Mouse (Mus musculus) erythroid progenitor cell, adult 5-6 weeks (primary cell): ENCODE measurements around the gene Pkd1. TPM values are rescaled to one million over a fixed set of nuclear protein-coding genes. Genes with fewer than 3 reads are reported as not detected.

ENCODE experiments used
- ATAC-seq: replicated peaks from 2 replicates; pipeline ENCODE4 v1.8.0; 2016; ENCODE audit warnings: moderate number of reproducible peaks, mild to moderate bottlenecking, moderate TSS enrichment, inconsistent platforms; ENCODE audit not compliant: poor library complexity, low FRiP score, severe bottlenecking
- total RNA-seq, 2 experiments: library from RNA; stranded (forward) in 1 of 2; stranded (reverse) in 1 of 2; fragments of 150-400 nt in 1 of 2; fragments of 186-747, 209-891 nt in 1 of 2; gene quantifications; 2 replicates each; pipeline versions ENCODE4 v1.2.3 to v1.2.4; 2015 to 2017; ENCODE audit warnings: low replicate concordance in 2 of 2

Pkd1 gene
- total RNA-seq, 2 experiments from 2014 or later = 11.3 to 22.5 TPM

DNA sequence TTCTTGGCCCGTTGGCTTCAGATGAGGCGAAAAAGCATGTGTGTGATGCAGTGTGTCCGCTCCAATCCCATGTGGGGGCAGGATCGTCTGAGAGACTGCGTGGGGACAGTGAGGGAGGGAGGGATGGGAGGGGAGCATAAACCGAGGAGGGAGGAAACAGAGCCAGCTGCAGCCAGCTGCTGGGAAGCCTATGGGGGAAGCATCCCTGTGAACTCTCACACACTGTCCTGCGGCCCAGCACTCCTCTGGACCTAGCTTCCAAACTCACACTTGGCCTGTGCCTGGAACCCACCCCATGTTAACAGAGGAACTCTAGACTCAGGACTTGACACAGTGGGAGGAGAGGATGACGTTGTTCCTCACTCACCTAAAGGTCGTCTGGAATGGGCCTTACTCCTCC is 89.2 kb downstream of the Pkd1 start:
- no peak for ATAC-seq

DNA sequence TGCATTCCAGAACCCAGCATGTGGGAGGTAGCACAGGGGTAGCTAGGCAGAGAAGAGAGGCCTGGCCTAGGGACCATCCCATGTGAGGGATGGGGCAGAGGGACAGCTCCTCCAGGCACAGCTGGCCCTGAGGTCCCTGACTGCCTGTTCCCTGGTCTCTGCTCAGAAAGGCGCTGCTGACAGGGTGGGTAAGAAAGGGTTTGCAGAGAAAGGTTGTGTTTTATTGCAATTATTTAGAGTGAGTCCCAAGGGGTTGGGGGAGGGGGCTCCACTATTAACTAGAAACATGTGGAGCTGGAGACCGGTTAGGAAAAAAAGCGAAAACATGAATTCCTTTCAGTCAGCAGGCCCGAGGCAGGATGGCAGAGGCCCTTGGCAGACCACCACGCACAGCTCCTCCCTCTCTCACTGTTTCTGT is 89.9 kb downstream of the Pkd1 start:
- no peak for ATAC-seq

DNA sequence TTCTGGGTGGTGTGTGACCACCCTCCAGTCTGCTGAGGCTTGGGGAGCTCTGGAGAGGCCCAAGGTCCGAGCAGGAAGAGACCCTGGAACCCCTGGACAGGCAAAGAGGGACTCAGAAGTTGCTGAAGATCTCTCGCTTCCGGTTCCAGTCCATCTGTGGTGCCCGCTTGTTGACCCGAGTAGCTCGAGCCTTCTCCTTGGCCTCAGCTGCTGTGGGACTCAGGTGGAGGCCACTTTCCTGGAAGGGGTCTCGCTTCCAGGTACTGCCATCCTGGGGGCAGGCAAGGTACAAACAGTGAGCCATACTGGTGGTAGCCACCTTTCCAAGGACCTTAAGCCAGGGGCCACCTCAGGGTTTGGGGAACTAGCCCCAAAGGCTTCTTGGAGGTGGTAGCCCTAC is 90.5 kb downstream of the Pkd1 start:
- ATAC-seq = no peak

DNA sequence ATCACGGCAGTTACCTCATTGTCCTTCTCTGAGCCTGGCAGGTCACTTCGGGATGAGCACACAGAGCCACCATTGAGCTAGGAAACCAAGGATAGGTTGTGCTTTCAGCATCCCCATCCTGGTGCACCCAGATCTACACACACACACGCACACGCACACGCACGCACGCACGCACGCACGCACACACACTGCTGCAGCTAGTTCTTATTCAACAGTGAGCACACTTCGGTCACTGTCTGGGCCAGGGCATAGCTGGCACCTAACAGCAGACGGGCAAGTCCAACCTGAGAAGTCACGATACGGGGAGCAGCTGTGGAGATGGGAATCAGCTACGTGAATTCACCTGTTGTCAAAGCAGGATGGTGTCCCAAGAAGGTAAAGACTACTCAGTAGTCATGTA is 90.9 kb downstream of the Pkd1 start:
- no peak for ATAC-seq

DNA sequence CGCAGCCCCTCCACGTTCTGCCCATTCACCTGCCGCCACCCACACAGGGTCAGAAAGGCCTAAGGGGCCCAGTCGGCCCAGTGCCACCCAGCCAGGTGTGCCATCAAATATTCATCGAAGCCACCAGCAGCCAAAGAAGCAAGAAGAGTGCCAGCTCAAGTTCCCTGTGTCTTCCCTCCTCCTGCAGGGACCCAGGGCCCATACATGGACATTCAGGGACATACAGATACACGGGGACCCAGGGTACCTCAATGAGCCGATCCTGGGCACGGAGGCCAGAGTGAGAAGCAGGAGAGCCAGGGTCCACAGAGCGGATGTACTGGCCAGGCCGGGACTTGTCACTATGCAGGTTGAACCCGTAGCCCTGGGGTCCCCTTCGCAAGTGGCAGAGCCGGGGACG is 92.3 kb downstream of the Pkd1 start:
- ATAC-seq = no peak

DNA sequence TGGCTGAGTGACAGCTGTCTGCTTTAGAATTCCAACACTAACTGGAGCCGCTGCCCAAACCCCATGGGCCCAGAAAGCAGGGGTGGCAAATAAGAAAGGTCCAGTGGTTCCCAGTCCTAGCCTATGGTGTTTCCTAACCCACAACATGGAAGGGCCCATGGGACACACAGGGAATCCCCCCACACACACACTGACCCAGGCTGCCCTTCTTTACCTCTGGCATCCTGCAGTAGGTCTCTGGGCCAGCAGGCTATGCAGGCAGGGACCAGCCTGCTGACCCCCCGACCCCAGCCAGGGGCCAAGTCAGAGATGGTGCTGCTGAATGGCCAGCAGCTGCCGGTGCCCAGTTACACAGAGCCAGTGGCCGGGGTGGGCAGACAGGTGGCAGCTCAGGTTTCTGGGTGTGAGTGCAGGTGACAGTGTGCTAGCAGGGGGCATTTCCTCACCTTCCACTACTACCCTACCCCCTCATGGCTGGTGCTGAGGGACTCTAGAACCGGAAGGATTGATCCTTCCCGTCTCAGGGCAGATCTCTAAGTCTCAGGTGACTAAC is 93.2 kb downstream of the Pkd1 start:
- ATAC-seq = no peak

DNA sequence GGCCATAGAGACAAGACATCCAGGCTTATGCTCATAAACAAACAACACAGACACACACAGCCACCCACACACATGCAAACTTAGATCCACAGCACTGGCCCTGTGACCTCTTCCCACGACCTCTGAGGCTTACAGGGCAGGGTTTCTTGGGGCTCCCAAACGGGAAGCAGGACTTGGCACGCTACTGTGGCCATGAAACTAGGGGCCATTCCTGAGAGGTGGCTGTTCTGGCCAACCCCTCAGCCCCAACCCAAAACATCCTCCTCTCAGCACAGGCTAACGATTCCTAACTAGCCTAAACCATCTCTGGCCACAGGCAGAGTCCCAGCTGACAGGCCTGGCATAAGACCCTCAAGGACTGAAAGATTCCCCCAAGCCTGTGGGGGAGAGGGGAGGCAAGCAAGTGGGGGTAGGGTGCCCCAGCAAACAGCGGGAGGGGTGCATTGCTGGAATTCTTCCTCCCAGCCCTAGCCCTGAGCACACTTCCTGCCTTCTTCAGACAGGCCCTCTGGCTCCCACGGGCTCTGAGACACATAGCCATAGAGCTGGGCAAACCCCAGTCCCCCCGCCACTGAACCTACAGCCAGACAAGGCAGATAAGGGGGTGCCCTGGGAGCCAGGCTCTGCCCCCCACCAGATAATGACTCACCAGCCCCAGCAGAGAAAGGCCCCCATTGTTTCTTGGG is 94.5 kb downstream of the Pkd1 start:
- no peak for ATAC-seq

DNA sequence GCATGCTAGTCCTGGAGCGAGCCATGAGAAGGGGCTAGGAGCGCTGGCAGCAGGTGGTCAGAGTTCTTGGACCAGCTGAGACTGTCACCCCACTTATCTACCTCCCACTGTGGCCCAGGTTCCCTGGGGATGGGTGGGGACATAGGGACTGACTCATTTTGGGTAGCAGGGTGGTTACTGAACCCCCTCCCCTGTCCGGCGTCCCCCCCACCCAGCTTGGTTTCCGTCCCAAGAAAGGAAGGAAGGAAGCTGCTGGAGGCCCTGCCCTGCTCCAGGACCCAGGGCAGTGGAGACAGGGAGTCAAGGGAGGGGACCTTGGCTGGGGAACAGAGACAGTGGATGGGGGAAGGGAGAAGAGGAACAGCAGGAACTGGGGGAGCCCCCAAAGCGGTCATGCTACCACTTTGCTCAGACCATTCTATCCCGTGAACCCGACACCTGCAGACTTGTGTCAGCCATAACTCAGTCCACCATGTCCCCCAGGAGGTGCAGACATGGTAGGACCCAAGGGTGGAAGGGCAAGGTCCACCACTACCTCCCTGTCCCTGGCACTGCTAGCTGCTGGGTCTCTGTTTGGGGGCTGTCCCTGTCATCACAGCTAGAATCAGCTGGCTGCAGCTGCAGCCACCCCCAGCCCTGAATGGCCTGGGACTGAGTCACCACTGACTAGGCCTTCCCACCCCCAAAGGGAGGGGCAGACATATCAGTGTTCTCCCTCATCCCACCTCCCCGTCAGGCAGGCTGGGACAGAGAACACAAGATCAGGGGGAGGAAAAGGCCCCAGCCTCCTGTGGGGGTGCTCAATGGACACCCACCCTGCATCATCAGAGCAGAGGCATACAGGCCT is 95.5 kb downstream of the Pkd1 start:
- ATAC-seq = no peak

DNA sequence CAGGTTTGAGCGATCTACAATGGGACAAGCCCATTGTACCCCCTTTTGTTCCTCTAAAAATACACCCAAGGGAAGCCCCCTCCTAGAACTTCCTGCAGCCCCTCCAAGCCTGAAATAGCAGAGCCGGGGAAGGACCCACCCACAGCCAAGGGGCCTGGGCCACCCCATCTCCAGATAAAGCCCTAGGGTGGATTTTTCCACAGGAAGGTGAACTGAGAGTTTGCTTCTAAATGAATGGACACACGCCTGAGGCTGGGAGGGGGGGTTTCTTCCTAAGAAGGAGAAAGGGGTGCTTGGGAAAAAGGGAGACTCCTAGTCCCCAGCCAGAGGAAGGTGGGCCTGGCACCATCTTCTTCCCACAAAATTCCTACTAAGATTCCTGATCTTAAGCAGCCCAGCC is 96.3 kb downstream of the Pkd1 start:
- ATAC-seq = no peak

Other genes with a start within 250 kb of the Pkd1 start
- gene Abca17, start 198.8 kb upstream of the Pkd1 start, total RNA-seq (2015; ENCODE audit: low replicate concordance) = not detected in 2 replicates
- not detected in 2 replicates for gene Abca17, start 198.8 kb upstream of the Pkd1 start, total RNA-seq (2017; ENCODE audit: low replicate concordance)
- 38.9 and 43.2 TPM in 2 replicates for gene Abca3, start 197.9 kb upstream of the Pkd1 start, total RNA-seq (2015; ENCODE audit: low replicate concordance)
- gene Abca3, start 197.9 kb upstream of the Pkd1 start, total RNA-seq (2017; ENCODE audit: low replicate concordance) = 45.6 and 46.2 TPM in 2 replicates
- 78.6 and 100 TPM in 2 replicates for gene Rnps1, start 135.3 kb upstream of the Pkd1 start, total RNA-seq (2015; ENCODE audit: low replicate concordance)
- 62.5 and 72.1 TPM in 2 replicates for gene Rnps1, start 135.3 kb upstream of the Pkd1 start, total RNA-seq (2017; ENCODE audit: low replicate concordance)
- 4.3 and 16.8 TPM in 2 replicates for gene Eci1, start 123.2 kb upstream of the Pkd1 start, total RNA-seq (2015; ENCODE audit: low replicate concordance)
- 6.2 TPM in 1 of 2 replicates, not detected in the other for gene Eci1, start 123.2 kb upstream of the Pkd1 start, total RNA-seq (2017; ENCODE audit: low replicate concordance)
- gene Dnase1l2, start 106.7 kb upstream of the Pkd1 start, total RNA-seq (2015; ENCODE audit: low replicate concordance) = 4.6 and 9.0 TPM in 2 replicates
- gene Dnase1l2, start 106.7 kb upstream of the Pkd1 start, total RNA-seq (2017; ENCODE audit: low replicate concordance) = 1.2 and 4.0 TPM in 2 replicates
- 34.8 and 64.5 TPM in 2 replicates for gene E4f1, start 79.5 kb upstream of the Pkd1 start, total RNA-seq (2015; ENCODE audit: low replicate concordance)
- 24.8 and 28.7 TPM in 2 replicates for gene E4f1, start 79.5 kb upstream of the Pkd1 start, total RNA-seq (2017; ENCODE audit: low replicate concordance)
- 28.1 and 48.6 TPM in 2 replicates for gene Pgp, start 79.4 kb upstream of the Pkd1 start, total RNA-seq (2015; ENCODE audit: low replicate concordance)
- 35.8 and 43.4 TPM in 2 replicates for gene Pgp, start 79.4 kb upstream of the Pkd1 start, total RNA-seq (2017; ENCODE audit: low replicate concordance)
- gene Bricd5, start 76.0 kb upstream of the Pkd1 start, total RNA-seq (2015; ENCODE audit: low replicate concordance) = not detected in 2 replicates
- 2.1 TPM in 1 of 2 replicates, not detected in the other for gene Bricd5, start 76.0 kb upstream of the Pkd1 start, total RNA-seq (2017; ENCODE audit: low replicate concordance)
- gene Mlst8, start 70.8 kb upstream of the Pkd1 start, total RNA-seq (2015; ENCODE audit: low replicate concordance) = 6.5 and 27.7 TPM in 2 replicates
- 16.8 and 20.5 TPM in 2 replicates for gene Mlst8, start 70.8 kb upstream of the Pkd1 start, total RNA-seq (2017; ENCODE audit: low replicate concordance)
- gene Caskin1, start 61.2 kb upstream of the Pkd1 start, total RNA-seq (2015; ENCODE audit: low replicate concordance) = not detected in 2 replicates
- gene Caskin1, start 61.2 kb upstream of the Pkd1 start, total RNA-seq (2017; ENCODE audit: low replicate concordance) = not detected in 2 replicates
- gene Traf7, start 21.9 kb upstream of the Pkd1 start, total RNA-seq (2015; ENCODE audit: low replicate concordance) = 49.0 and 54.1 TPM in 2 replicates
- gene Traf7, start 21.9 kb upstream of the Pkd1 start, total RNA-seq (2017; ENCODE audit: low replicate concordance) = 73.9 and 83.1 TPM in 2 replicates
- 1.1 TPM in 1 of 2 replicates, not detected in the other for gene Rab26, start 15.6 kb upstream of the Pkd1 start, total RNA-seq (2015; ENCODE audit: low replicate concordance)
- not detected in 2 replicates for gene Rab26, start 15.6 kb upstream of the Pkd1 start, total RNA-seq (2017; ENCODE audit: low replicate concordance)
- gene Tsc2, start 82.8 kb downstream of the Pkd1 start, total RNA-seq (2015; ENCODE audit: low replicate concordance) = 49.0 and 56.6 TPM in 2 replicates
- 13.5 and 28.4 TPM in 2 replicates for gene Tsc2, start 82.8 kb downstream of the Pkd1 start, total RNA-seq (2017; ENCODE audit: low replicate concordance)
- gene Nthl1, start 82.8 kb downstream of the Pkd1 start, total RNA-seq (2015; ENCODE audit: low replicate concordance) = not detected in 2 replicates
- gene Nthl1, start 82.8 kb downstream of the Pkd1 start, total RNA-seq (2017; ENCODE audit: low replicate concordance) = 0.39 and 1.1 TPM in 2 replicates
- 0.84 TPM in 1 of 2 replicates, not detected in the other for gene Slc9a3r2, start 100.5 kb downstream of the Pkd1 start, total RNA-seq (2015; ENCODE audit: low replicate concordance)
- not detected in 2 replicates for gene Slc9a3r2, start 100.5 kb downstream of the Pkd1 start, total RNA-seq (2017; ENCODE audit: low replicate concordance)
- gene Npw, start 108.6 kb downstream of the Pkd1 start, total RNA-seq (2015; ENCODE audit: low replicate concordance) = not detected in 2 replicates
- gene Npw, start 108.6 kb downstream of the Pkd1 start, total RNA-seq (2017; ENCODE audit: low replicate concordance) = not detected in 2 replicates
- 13.4 and 18.4 TPM in 2 replicates for gene Zfp598, start 119.9 kb downstream of the Pkd1 start, total RNA-seq (2015; ENCODE audit: low replicate concordance)
- gene Zfp598, start 119.9 kb downstream of the Pkd1 start, total RNA-seq (2017; ENCODE audit: low replicate concordance) = 9.2 and 12.0 TPM in 2 replicates
- gene Syngr3, start 140.1 kb downstream of the Pkd1 start, total RNA-seq (2015; ENCODE audit: low replicate concordance) = not detected in 2 replicates
- gene Syngr3, start 140.1 kb downstream of the Pkd1 start, total RNA-seq (2017; ENCODE audit: low replicate concordance) = not detected in 2 replicates
- gene Gfer, start 146.3 kb downstream of the Pkd1 start, total RNA-seq (2015; ENCODE audit: low replicate concordance) = 9.6 and 15.9 TPM in 2 replicates
- gene Gfer, start 146.3 kb downstream of the Pkd1 start, total RNA-seq (2017; ENCODE audit: low replicate concordance) = 14.0 and 15.7 TPM in 2 replicates
- not detected in 2 replicates for gene Noxo1, start 146.4 kb downstream of the Pkd1 start, total RNA-seq (2015; ENCODE audit: low replicate concordance)
- not detected in 2 replicates for gene Noxo1, start 146.4 kb downstream of the Pkd1 start, total RNA-seq (2017; ENCODE audit: low replicate concordance)
- gene Tbl3, start 157.8 kb downstream of the Pkd1 start, total RNA-seq (2015; ENCODE audit: low replicate concordance) = 5.8 and 10.1 TPM in 2 replicates
- 4.8 and 9.0 TPM in 2 replicates for gene Tbl3, start 157.8 kb downstream of the Pkd1 start, total RNA-seq (2017; ENCODE audit: low replicate concordance)
- gene Rnf151, start 168.2 kb downstream of the Pkd1 start, total RNA-seq (2015; ENCODE audit: low replicate concordance) = not detected in 2 replicates
- not detected in 2 replicates for gene Rnf151, start 168.2 kb downstream of the Pkd1 start, total RNA-seq (2017; ENCODE audit: low replicate concordance)
- gene Rps2, start 168.3 kb downstream of the Pkd1 start, total RNA-seq (2015; ENCODE audit: low replicate concordance) = 1,299 and 1,601 TPM in 2 replicates
- gene Rps2, start 168.3 kb downstream of the Pkd1 start, total RNA-seq (2017; ENCODE audit: low replicate concordance) = 315 and 526 TPM in 2 replicates
- gene Ndufb10, start 174.6 kb downstream of the Pkd1 start, total RNA-seq (2015; ENCODE audit: low replicate concordance) = 178 and 200 TPM in 2 replicates
- 84.0 and 122 TPM in 2 replicates for gene Ndufb10, start 174.6 kb downstream of the Pkd1 start, total RNA-seq (2017; ENCODE audit: low replicate concordance)
- gene Rpl3l, start 178.0 kb downstream of the Pkd1 start, total RNA-seq (2015; ENCODE audit: low replicate concordance) = not detected in 2 replicates
- gene Rpl3l, start 178.0 kb downstream of the Pkd1 start, total RNA-seq (2017; ENCODE audit: low replicate concordance) = not detected in 2 replicates
- gene Msrb1, start 186.8 kb downstream of the Pkd1 start, total RNA-seq (2015; ENCODE audit: low replicate concordance) = 108 and 112 TPM in 2 replicates
- gene Msrb1, start 186.8 kb downstream of the Pkd1 start, total RNA-seq (2017; ENCODE audit: low replicate concordance) = 29.5 and 61.6 TPM in 2 replicates
- gene Hs3st6, start 203.2 kb downstream of the Pkd1 start, total RNA-seq (2015; ENCODE audit: low replicate concordance) = not detected in 2 replicates
- gene Hs3st6, start 203.2 kb downstream of the Pkd1 start, total RNA-seq (2017; ENCODE audit: low replicate concordance) = not detected in 2 replicates